Mouse (Mus musculus) hindbrain, embryonic 10.5 days (tissue): ENCODE data around the gene Glb1. TPM values are rescaled to one million over a fixed set of nuclear protein-coding genes. Genes with fewer than 3 reads are reported as not detected.
A peak's percentile ranks its signal among the peaks of the same experiment; 100 is the strongest.

Experiments
- DNase-seq: peaks from one replicate; pipeline ENCODE4 v3.0.0-alpha.2; 2017; ENCODE audit warnings: low spot score
- H3K27ac ChIP-seq: fragments of 300-500 bp; sonication (generic); 2 replicates; pipeline ENCODE4 v1.5.1; 2016; ENCODE audit warnings: mild to moderate bottlenecking, moderate library complexity
- H3K27me3 ChIP-seq: fragments of 300-500 bp; sonication (generic); 2 replicates; pipeline ENCODE4 v1.6.1; 2016; ENCODE audit warnings: mild to moderate bottlenecking; ENCODE audit not compliant: poor library complexity, insufficient read depth, severe bottlenecking
- H3K36me3 ChIP-seq: fragments of 300-500 bp; sonication (generic); 2 replicates; pipeline ENCODE4 v1.6.1; 2016; ENCODE audit warnings: mild to moderate bottlenecking, moderate library complexity
- H3K4me1 ChIP-seq: fragments of 300-500 bp; sonication (generic); replicated peaks from 2 replicates; pipeline ENCODE4 v1.6.1; 2016; ENCODE audit warnings: mild to moderate bottlenecking
- H3K4me3 ChIP-seq: fragments of 300-500 bp; sonication (generic); 2 replicates; pipeline ENCODE4 v1.5.1; 2016; ENCODE audit warnings: mild to moderate bottlenecking, moderate library complexity
- H3K9me3 ChIP-seq: fragments of 300-500 bp; sonication (generic); 2 replicates; pipeline ENCODE4 v1.6.1; 2016; ENCODE audit warnings: mild to moderate bottlenecking, moderate library complexity
- WGBS: fragments of 180-500 bp; shearing (Covaris S2); methylation state at CpG from one replicate; pipeline ENCODE4 v1.1.7; 2016; 5-methylcytosine and 5-hydroxymethylcytosine counted together
- polyA plus RNA-seq: library from polyadenylated mRNA; unstranded; fragments of >200 nt; fragmentation: Nextera tagmentation; extraction: Ambion mirVana; gene quantifications from 2 replicates; pipeline ENCODE4 v1.2.1, GENCODE M21; 2016

Gene Glb1
- polyA plus RNA-seq, 1 experiment from 2014 or later: 23.1 TPM

DNA sequence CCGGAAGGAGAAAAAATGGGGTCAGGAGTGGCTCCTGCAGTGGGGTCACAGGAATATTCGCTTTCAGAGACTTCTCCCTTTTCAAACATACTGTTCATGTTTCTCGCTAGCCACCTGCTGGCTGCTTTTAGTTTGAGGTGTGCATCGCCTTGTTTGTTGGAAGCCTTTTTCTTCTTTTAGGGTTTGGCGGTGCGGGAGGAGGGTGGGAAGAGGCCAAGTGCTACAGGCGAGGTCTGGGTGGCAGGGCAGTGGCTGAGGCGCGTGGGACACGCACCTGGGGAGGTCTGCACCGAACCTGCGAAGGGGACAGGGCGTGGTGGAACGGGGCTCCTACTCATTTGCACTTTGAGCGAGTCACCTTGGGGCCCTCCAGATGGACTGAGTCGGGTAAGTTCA lies 807 bp downstream of the Glb1 start:
- peaks cover 13% of the 10 kb centered on the region for H3K9me3 ChIP-seq
- peaks cover 16% of the 10 kb centered on the region for H3K4me1 ChIP-seq
- WGBS: 5% methylated on average over 16 of the region's 16 CpGs
- H3K4me3 ChIP-seq: peak overlapping the region; percentile 88
- DNase-seq: no peak
- H3K36me3 ChIP-seq: peaks cover 32% of the 10 kb centered on the region
- H3K27ac ChIP-seq: peak overlapping the region; percentile 94
- no peaks in the 10 kb centered on the region for H3K27me3 ChIP-seq

DNA sequence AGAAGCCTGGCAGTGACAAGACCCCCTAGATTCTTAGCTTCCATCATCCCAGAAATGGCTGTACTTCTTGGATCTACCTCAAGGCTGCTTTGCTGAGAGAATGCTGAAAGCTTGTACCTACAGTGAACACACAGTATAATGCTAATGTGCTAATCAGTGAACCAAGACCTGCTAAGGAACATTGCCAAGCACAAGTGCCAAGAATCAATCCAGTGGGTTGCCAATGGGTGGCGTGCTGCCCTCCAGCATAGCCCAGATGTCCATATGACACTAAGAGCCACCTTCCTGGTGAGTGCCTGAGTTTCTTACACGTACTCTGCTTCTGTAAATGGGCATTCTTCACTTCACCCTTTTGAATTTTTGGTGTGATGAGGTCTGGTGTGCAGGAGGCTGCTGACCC lies 6.8 kb downstream of the Glb1 start:
- Histone ChIP-seq H3K4me3 (no peak overlapping the region), H3K27ac (no peak overlapping the region), H3K36me3 (peaks cover 87% of the 10 kb centered on the region), H3K4me1 (no peaks in the 10 kb centered on the region), H3K27me3 (no peaks in the 10 kb centered on the region), H3K9me3 (peaks cover 24% of the 10 kb centered on the region)
- DNase-seq: no peak
- WGBS: 96% methylated on average over 2 of the region's 2 CpGs

DNA sequence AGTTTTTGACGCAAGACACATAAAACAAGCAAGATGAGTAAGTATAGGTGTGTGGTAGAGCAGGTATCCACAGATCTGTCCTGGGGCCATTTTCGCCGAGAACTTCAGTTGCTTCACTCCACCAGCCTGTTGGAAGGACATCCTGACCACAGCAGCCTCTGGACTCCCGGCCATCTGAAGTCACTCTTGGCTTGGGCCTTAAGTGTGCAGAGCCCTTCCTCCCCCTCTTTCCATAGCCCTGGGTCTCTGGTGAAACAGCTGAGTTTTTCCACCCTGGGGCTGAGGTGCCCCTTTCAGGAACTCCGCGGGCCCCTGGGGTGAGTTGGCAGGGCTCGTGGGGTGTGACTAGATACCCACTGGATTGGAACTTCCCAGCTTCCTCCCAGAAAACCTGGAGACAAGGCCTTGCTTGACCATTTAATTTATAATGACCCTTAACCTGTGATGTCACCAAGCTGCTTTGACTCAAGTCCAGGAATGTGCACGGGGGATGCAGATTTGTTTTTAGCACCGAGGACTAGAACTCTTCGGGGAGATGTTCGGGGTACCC lies 9.5 kb downstream of the Glb1 start:
- H3K9me3 ChIP-seq: peaks cover 11% of the 10 kb centered on the region
- peaks cover 68% of the 10 kb centered on the region for H3K36me3 ChIP-seq
- H3K4me1 ChIP-seq: no peaks in the 10 kb centered on the region
- WGBS: 95% methylated on average over 11 of the region's 11 CpGs
- no peak overlapping the region for H3K4me3 ChIP-seq
- no peak overlapping the region for H3K27ac ChIP-seq
- no peaks in the 10 kb centered on the region for H3K27me3 ChIP-seq
- no peak for DNase-seq

GRCm38 (mm10) chr9:114411295-114411694 lies 10.4 kb downstream of the Glb1 start:
- Histone ChIP-seq H3K27me3 (no peaks in the 10 kb centered on the region), H3K4me3 (no peak overlapping the region), H3K36me3 (peaks cover 59% of the 10 kb centered on the region), H3K9me3 (peaks cover 11% of the 10 kb centered on the region), H3K4me1 (no peaks in the 10 kb centered on the region), H3K27ac (no peak overlapping the region)
- WGBS: 85% methylated on average over 5 of the region's 5 CpGs
- no peak for DNase-seq

GRCm38 (mm10) chr9:114412406-114412805 lies 11.5 kb downstream of the Glb1 start:
- no peaks in the 10 kb centered on the region for H3K27me3 ChIP-seq
- DNase-seq: no peak
- peaks cover 11% of the 10 kb centered on the region for H3K9me3 ChIP-seq
- H3K27ac ChIP-seq: no peak overlapping the region
- WGBS: 95% methylated on average over 9 of the region's 9 CpGs
- no peak overlapping the region for H3K4me3 ChIP-seq
- H3K36me3 ChIP-seq: peaks cover 49% of the 10 kb centered on the region
- no peaks in the 10 kb centered on the region for H3K4me1 ChIP-seq

- no peak for DNase-seq
- no peak overlapping the region for H3K4me3 ChIP-seq
- H3K9me3 ChIP-seq: peaks cover 11% of the 10 kb centered on the region
- H3K27ac ChIP-seq: no peak overlapping the region
- 87% methylated on average over 12 of the region's 12 CpGs for WGBS
- H3K27me3 ChIP-seq: no peaks in the 10 kb centered on the region
- peaks cover 36% of the 10 kb centered on the region for H3K36me3 ChIP-seq
- H3K4me1 ChIP-seq: no peaks in the 10 kb centered on the region
Measured at GRCm38 (mm10) chr9:114413866-114414265, 13.0 kb downstream of the Glb1 start.

GRCm38 (mm10) chr9:114415701-114416100 lies 14.8 kb downstream of the Glb1 start:
- peak; percentile 47 for DNase-seq
- Histone ChIP-seq H3K27ac (no peak overlapping the region), H3K36me3 (peaks cover 24% of the 10 kb centered on the region), H3K4me1 (no peaks in the 10 kb centered on the region), H3K9me3 (peaks cover 11% of the 10 kb centered on the region), H3K27me3 (no peaks in the 10 kb centered on the region), H3K4me3 (no peak overlapping the region)
- WGBS: 21% methylated on average over 11 of the region's 11 CpGs

- no peaks in the 10 kb centered on the region for H3K27me3 ChIP-seq
- no peaks in the 10 kb centered on the region for H3K4me1 ChIP-seq
- no peak overlapping the region for H3K4me3 ChIP-seq
- no peak overlapping the region for H3K27ac ChIP-seq
- 0 out of 2 replicates have a peak, but pooled peaks cover 2% of the 10 kb centered on the region for H3K9me3 ChIP-seq
- 93% methylated on average over 21 of the region's 21 CpGs for WGBS
- no peak for DNase-seq
- peaks cover 18% of the 10 kb centered on the region for H3K36me3 ChIP-seq
Measured at GRCm38 (mm10) chr9:114416646-114417517, 16.0 kb downstream of the Glb1 start.

- H3K9me3 ChIP-seq: no peaks in the 10 kb centered on the region
- no peak overlapping the region for H3K27ac ChIP-seq
- peak; percentile 53 for DNase-seq
- H3K4me3 ChIP-seq: no peak overlapping the region
- peaks cover 10% of the 10 kb centered on the region; the same call in 1 of the 2 replicates for H3K36me3 ChIP-seq
- WGBS: 74% methylated on average over 7 of the region's 7 CpGs
- no peaks in the 10 kb centered on the region for H3K4me1 ChIP-seq
- no peaks in the 10 kb centered on the region for H3K27me3 ChIP-seq
Measured at GRCm38 (mm10) chr9:114418187-114418586, 17.3 kb downstream of the Glb1 start.

DNA sequence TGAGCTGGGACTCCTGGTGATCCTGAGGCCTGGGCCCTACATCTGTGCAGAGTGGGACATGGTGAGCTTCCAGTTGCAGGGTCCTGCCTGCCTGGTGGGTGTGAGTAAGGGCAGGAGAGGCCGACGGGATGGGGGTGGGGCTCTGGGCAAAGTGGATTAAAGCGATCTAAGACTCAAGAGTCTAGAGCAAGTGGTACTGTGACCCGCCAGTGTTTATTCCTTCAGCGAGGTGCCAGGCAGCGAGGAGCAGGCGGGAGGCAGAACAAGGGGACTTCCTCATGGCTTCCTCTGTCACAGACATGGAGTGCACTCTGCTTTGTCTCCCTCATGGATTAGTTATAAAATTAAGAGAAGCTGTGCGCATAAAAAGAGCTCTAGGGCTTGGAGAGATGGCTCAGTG lies 19.6 kb downstream of the Glb1 start:
- Histone ChIP-seq H3K27me3 (no peaks in the 10 kb centered on the region), H3K9me3 (peaks cover 5% of the 10 kb centered on the region), H3K36me3 (peaks cover 21% of the 10 kb centered on the region), H3K4me3 (no peak overlapping the region), H3K4me1 (no peaks in the 10 kb centered on the region), H3K27ac (no peak overlapping the region)
- no peak for DNase-seq
- 83% methylated on average over 8 of the region's 8 CpGs for WGBS

DNA sequence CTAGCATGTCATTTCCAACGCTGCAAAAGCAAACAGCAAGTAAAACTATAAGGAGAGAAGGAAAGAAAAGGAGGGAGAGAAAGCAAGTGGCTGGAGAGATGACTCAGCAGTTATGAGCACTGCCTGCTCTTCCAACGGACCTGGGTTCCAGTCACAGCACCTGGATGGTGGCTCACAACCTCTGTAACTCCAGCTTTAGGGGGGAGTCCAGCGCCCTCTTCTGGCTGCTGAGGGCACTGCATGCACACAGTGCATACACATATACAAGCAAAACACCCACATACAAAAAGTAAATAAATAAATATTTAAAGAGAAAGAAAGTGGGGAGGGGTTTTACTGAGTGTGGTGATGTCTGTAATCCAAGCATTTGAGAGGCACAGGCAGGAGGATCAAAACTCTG lies 20.2 kb downstream of the Glb1 start:
- 70% methylated on average over 3 of the region's 3 CpGs for WGBS
- no peak overlapping the region for H3K27ac ChIP-seq

GRCm38 (mm10) chr9:114421797-114422196 lies 20.9 kb downstream of the Glb1 start:
- Histone ChIP-seq H3K9me3 (peaks cover 10% of the 10 kb centered on the region), H3K4me1 (no peaks in the 10 kb centered on the region), H3K36me3 (peaks cover 31% of the 10 kb centered on the region), H3K27me3 (no peaks in the 10 kb centered on the region), H3K27ac (no peak overlapping the region), H3K4me3 (no peak overlapping the region)
- WGBS: 91% methylated on average over 7 of the region's 7 CpGs
- no peak for DNase-seq

More for the DNA sequence above, 20.2 kb downstream of the Glb1 start:
- no peak overlapping the region for H3K4me3 ChIP-seq
- no peaks in the 10 kb centered on the region for H3K4me1 ChIP-seq
- peaks cover 27% of the 10 kb centered on the region for H3K36me3 ChIP-seq
- H3K27me3 ChIP-seq: no peaks in the 10 kb centered on the region
- DNase-seq: no peak
- peaks cover 10% of the 10 kb centered on the region for H3K9me3 ChIP-seq

- WGBS: 92% methylated on average over 5 of the region's 5 CpGs
- DNase-seq: no peak
Measured at GRCm38 (mm10) chr9:114425576-114425975, 24.7 kb downstream of the Glb1 start.

More at GRCm38 (mm10) chr9:114425576-114425975, 24.7 kb downstream of the Glb1 start:
- peaks cover 4% of the 10 kb centered on the region; the same call in 1 of the 2 replicates for H3K4me1 ChIP-seq
- H3K27me3 ChIP-seq: no peaks in the 10 kb centered on the region
- H3K4me3 ChIP-seq: no peak overlapping the region
- H3K36me3 ChIP-seq: peaks cover 30% of the 10 kb centered on the region
- H3K9me3 ChIP-seq: peaks cover 10% of the 10 kb centered on the region
- no peak overlapping the region for H3K27ac ChIP-seq
